Mouse (Mus musculus): ENCODE measurements around the gene Prkaca. TPM values are rescaled to one million over a fixed set of nuclear protein-coding genes. Genes with fewer than 3 reads are reported as not detected.

The Prkaca gene
- total and polyA plus RNA-seq, 3 experiments, result 14.0 to 27.3 (median 18.5) TPM

- DNase-seq (ENCODE audit: extremely low read depth), result no peak
- Histone ChIP-seq H3K9ac (ENCODE audit: insufficient read depth, low read depth) (no peak overlapping the region), H3K27ac (ENCODE audit: insufficient read depth, low read depth) (no peak overlapping the region), H3K4me3 (replicated peaks in 1 of 3; ENCODE audit: low read depth in 2 of 3, low read length in 2 of 3, poor library complexity in 1 of 3) (no peak overlapping the region), H3K9me3 (replicated peaks; ENCODE audit: low read length) (no peaks in the 10 kb centered on the region), H3K36me3 (replicated peaks in 1 of 2; ENCODE audit: control insufficient read depth in 1 of 2, insufficient read depth in 1 of 2, low read length in 1 of 2) (peaks cover 35 to 91% of the 10 kb centered on the region in 2 experiments), H3K4me2 (ENCODE audit: insufficient read depth, low read depth, poor library complexity, severe bottlenecking) (no peak overlapping the region), H3K27me3 (replicated peaks) (no peaks in the 10 kb centered on the region), H3K4me1 (ENCODE audit: control insufficient read depth in 1 of 2, insufficient read depth in 2 of 2) (no peaks in the 10 kb centered on the region; a peak in 1 of 4 replicates), H3K79me2 (replicated peaks; ENCODE audit: control insufficient read depth, extremely low read depth, insufficient read depth, poor library complexity, severe bottlenecking) (peaks cover 19% of the 10 kb centered on the region)
- no peak for TF ChIP-seq BHLHE40 (IDR thresholded peaks at IDR 0.05; ENCODE audit: low read depth, low read length)
- TF ChIP-seq RCOR1 (conservative IDR thresholded peaks at IDR 0.05; ENCODE audit: low read depth, low read length), result no peak
- TF ChIP-seq HCFC1 (IDR thresholded peaks at IDR 0.05; ENCODE audit: low read depth, low read length), result no peak
- TF ChIP-seq MAX (IDR thresholded peaks at IDR 0.05; ENCODE audit: low read length), result no peak
- no peak for TF ChIP-seq ZMIZ1 (IDR thresholded peaks at IDR 0.05; ENCODE audit: low read depth, low read length)
- TF ChIP-seq ZKSCAN1 (IDR thresholded peaks at IDR 0.05; ENCODE audit: borderline replicate concordance, low read depth, low read length), result no peak
- no peak for TF ChIP-seq NELFE (IDR thresholded peaks at IDR 0.05; ENCODE audit: low read depth, low read length)
- TF ChIP-seq TCF12 (IDR thresholded peaks at IDR 0.05; ENCODE audit: low read depth, low read length), result no peak
- dilution Hi-C loops (cut with MboI; ENCODE audit: extremely low pct_ligation_motif_present, extremely low pct_unique_long_range_greater_than_20kb, low sequenced_read_pairs) (no loop called here), in situ Hi-C loops (cut with MboI; ENCODE audit: low pct_ligation_motif_present, low pct_unique_long_range_greater_than_20kb, low sequenced_read_pairs) (no loop called here)
Observed at GRCm38 (mm10) chr8:83964015-83964765, 8.6 kb upstream of the Prkaca start.

- peaks cover 5% of the 10 kb centered on the region for H3K79me2 ChIP-seq (replicated peaks; ENCODE audit: control insufficient read depth, extremely low read depth, insufficient read depth, poor library complexity, severe bottlenecking)
- no peaks in the 10 kb centered on the region for H3K9me3 ChIP-seq (replicated peaks; ENCODE audit: low read length)
- peaks cover 6 to 15% of the 10 kb centered on the region in 2 experiments for H3K4me1 ChIP-seq (ENCODE audit: control insufficient read depth in 1 of 2, insufficient read depth in 2 of 2)
- H3K9ac ChIP-seq (ENCODE audit: insufficient read depth, low read depth), result no peak overlapping the region
- in situ Hi-C loops (cut with MboI; ENCODE audit: low pct_ligation_motif_present, low pct_unique_long_range_greater_than_20kb, low sequenced_read_pairs), result no loop called here
- H3K4me2 ChIP-seq (ENCODE audit: insufficient read depth, low read depth, poor library complexity, severe bottlenecking), result no peak overlapping the region
- no peak for DNase-seq (ENCODE audit: extremely low read depth)
- no peaks in the 10 kb centered on the region for H3K27me3 ChIP-seq (replicated peaks)
- dilution Hi-C loops (cut with MboI; ENCODE audit: extremely low pct_ligation_motif_present, extremely low pct_unique_long_range_greater_than_20kb, low sequenced_read_pairs), result no loop called here
- no peak for TF ChIP-seq ZMIZ1 (IDR thresholded peaks at IDR 0.05; ENCODE audit: low read depth, low read length)
- no peak for TF ChIP-seq SMC3 (IDR thresholded peaks at IDR 0.05; ENCODE audit: low read depth, low read length)
- TF ChIP-seq MAFK (IDR thresholded peaks at IDR 0.05; ENCODE audit: insufficient replicate concordance, low read length), result no peak
- TF ChIP-seq USF1 (IDR thresholded peaks at IDR 0.05; ENCODE audit: low read depth, low read length), result no peak
- TF ChIP-seq MEF2A (IDR thresholded peaks at IDR 0.05; ENCODE audit: borderline replicate concordance, low read depth, low read length), result no peak
- no peak for TF ChIP-seq SIN3A (IDR thresholded peaks at IDR 0.05; ENCODE audit: low read length)
- no peak for TF ChIP-seq UBTF (IDR thresholded peaks at IDR 0.05; ENCODE audit: low read depth, low read length)
- no peak for TF ChIP-seq E2F4 (IDR thresholded peaks at IDR 0.05; ENCODE audit: insufficient replicate concordance, low read depth, low read length)
- peaks cover 41 to 82% of the 10 kb centered on the region in 2 experiments for H3K36me3 ChIP-seq (replicated peaks in 1 of 2; ENCODE audit: control insufficient read depth in 1 of 2, insufficient read depth in 1 of 2, low read length in 1 of 2)
- H3K27ac ChIP-seq (ENCODE audit: insufficient read depth, low read depth), result no peak overlapping the region
- no peak overlapping the region for H3K4me3 ChIP-seq (replicated peaks in 1 of 3; ENCODE audit: low read depth in 2 of 3, low read length in 2 of 3, poor library complexity in 1 of 3)
Observed at GRCm38 (mm10) chr8:83967701-83968100, 5.1 kb upstream of the Prkaca start.
